Mouse (Mus musculus) neutrophil, adult 5-6 weeks (primary cell): Measurements from ENCODE around the gene Dld. TPM values are rescaled to one million over a fixed set of nuclear protein-coding genes. Genes with fewer than 3 reads are reported as not detected.

Source experiments
- ATAC-seq: fragments of 151-379, 151-347 bp; 2 replicates; pipeline ENCODE4 v1.8.0; 2017; ENCODE audit warnings: mild to moderate bottlenecking, moderate TSS enrichment; ENCODE audit not compliant: insufficient number of reproducible peaks, poor library complexity, low FRiP score, severe bottlenecking; ENCODE audit errors: extremely low read depth
- total RNA-seq: library from RNA; stranded (forward); fragments of 200-1000 nt; gene quantifications from 2 replicates; pipeline ENCODE4 v1.2.3, GENCODE M21; 2017

The Dld gene
- total RNA-seq, 1 experiment from 2014 or later = 87.2 TPM

DNA sequence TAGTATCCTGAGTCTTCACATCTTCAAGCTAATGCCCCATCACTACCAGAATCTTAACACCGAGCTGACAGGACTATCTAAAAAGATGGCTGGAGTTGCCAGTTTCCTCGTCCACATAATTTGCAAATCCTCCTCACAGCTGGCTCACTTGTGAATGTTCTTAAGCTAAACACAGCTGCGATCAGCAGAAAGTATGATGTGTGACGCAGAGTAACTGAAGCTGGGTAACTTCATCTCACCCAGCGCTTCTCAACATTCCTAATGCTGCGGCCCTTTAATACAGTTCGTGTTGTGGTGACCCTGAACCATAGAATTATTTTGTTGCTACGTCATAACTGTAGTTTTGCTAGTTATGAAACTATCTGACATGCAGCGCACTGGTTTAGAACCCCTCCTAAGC lies 24.1 kb downstream of the Dld start:
- ATAC-seq = no peak

GRCm38 (mm10) chr12:31323136-31323695 lies 28.0 kb downstream of the Dld start:
- no peak for ATAC-seq

DNA sequence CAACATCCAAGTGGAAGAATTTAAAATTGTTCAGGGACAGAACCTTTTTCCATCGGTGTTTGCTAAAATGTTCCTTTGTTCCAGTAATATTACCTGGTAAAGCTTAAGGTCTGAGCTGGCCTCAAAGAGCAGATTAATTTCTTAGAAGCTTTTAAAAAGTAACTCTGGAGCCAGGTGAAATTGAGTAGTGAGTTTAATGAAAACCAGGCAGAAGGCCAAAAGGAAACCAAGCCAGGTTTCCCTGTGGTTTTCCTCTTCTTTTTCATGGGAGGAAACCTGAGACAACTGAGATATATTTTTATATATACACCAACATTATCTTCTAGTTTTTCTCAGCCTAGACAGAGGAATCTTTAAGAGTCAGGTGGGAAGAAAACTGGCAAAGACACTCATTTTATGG lies 29.7 kb downstream of the Dld start:
- ATAC-seq = no peak

- no peak for ATAC-seq
Measured at GRCm38 (mm10) chr12:31320817-31321216, 30.4 kb downstream of the Dld start.

GRCm38 (mm10) chr12:31318409-31318963 lies 32.8 kb downstream of the Dld start:
- no peak for ATAC-seq

DNA sequence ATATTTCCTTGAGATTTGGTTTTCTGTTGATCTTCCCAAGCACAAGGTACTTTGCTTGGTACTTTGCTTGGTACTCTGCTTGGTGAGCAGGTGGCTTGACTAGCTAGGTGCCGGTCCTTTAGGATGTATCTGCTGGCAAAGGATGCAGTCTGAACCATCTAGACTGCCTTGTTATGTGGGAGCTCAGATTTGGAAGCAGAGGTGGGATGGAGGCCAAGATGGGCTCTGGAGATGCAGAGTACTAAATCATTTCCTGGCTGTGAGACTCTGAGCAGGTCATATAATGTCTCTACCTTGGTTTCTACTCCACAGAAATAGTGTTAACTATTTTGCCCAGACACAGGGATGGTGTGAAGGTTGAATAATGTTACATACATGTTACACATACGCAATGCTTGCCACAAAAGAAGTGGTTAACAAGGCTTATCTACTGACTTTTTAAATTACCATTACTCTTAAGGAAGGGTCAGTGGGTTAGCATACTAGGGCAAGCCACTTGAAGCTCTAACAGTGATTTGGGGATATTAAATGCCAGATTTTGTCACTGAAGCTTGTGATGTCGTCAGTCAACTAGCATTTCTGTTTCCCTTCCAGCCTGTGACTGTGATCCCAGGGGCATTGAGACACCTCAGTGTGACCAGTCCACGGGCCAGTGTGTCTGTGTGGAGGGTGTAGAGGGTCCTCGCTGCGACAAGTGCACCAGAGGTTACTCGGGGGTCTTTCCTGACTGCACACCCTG lies 33.4 kb downstream of the Dld start:
- ATAC-seq = no peak

- no peak for ATAC-seq
Measured at GRCm38 (mm10) chr12:31315961-31316360, 35.3 kb downstream of the Dld start.

- ATAC-seq = no peak
Measured at GRCm38 (mm10) chr12:31314310-31314709, 36.9 kb downstream of the Dld start.

DNA sequence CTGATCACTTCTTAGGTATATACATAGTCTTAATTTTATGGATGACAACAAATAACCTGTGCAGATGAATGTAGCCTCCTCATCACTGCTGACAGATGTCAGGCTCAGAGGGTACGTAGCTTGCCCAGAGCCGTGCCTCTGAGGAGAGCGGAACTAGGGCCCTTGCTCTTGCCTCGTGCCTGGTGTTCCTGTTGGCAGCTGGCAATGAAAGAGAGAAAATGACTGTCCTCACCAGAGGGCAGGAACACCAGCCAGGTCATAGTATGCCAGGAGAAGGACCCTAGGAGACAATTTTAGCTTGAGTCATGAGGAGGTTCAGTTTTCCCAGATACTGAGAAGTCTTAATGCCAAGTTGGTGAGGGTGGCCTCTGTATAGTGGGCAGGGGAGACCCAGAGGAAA lies 38.1 kb downstream of the Dld start:
- ATAC-seq = no peak

GRCm38 (mm10) chr12:31312281-31312680 lies 39.0 kb downstream of the Dld start:
- no peak for ATAC-seq

DNA sequence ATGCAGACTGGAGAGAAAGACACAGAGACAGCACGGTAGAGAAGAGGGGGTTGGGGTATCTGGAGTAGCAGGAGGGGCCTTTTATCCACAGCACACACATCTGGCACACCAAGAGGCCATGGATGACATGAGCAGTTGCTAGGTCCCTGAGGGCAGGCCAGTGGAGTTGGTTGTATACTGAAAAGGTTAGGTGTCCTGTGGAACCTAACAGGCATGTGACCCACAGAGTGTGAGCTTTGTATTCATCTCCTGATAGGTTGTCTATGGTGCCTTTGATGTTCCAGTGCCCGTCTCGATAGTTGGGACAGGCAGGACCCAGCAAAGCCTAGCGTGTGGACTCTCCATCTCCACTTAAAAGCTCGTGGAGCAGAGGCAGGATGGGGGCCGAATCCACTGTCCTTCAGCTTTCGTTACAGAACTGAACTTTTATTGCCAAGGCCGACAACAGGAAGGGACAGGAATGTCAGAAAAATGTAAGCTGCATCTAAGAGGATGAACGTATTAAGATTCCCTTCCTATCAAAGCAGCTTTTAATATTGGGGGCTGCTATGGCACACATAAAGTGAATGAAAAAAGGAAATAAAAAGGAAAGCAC lies 39.5 kb downstream of the Dld start:
- no peak for ATAC-seq

DNA sequence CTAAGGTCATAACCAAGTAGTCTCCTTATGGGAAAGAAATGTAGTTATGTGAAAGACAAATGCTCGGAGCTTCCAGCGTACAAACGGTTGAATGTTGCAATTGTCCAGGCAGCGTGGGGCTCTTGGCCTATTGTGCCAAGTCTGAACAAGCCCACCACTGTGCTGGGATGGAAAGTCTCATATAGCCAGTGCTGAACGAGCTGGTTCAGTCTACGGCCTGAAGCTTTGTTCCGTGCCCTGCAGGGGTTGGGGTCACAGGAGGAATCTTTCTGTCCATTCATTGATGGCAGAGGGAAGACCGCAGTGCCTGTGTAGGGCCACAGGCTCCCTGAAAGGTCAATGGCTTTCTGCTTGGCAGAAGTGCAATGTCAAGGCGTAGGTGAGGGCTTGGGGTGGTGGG lies 40.6 kb downstream of the Dld start:
- no peak for ATAC-seq

GRCm38 (mm10) chr12:31307756-31308155 lies 43.5 kb downstream of the Dld start:
- no peak for ATAC-seq

DNA sequence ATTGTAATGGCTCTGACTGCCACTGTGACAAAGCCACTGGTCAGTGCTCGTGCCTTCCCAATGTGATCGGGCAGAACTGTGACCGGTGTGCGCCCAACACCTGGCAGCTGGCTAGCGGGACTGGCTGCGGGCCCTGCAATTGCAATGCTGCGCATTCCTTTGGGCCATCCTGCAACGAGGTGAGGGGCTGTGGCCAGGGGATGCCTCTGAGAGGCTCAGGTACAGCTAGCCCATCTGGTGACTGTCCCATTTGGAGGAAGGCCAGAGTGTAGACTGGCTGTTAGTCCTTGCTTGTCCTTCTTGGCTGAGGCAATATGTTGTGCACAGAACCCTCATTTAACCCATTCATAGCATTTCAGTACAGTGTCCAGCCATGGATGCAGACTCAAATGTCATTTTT lies 44.2 kb downstream of the Dld start:
- no peak for ATAC-seq

DNA sequence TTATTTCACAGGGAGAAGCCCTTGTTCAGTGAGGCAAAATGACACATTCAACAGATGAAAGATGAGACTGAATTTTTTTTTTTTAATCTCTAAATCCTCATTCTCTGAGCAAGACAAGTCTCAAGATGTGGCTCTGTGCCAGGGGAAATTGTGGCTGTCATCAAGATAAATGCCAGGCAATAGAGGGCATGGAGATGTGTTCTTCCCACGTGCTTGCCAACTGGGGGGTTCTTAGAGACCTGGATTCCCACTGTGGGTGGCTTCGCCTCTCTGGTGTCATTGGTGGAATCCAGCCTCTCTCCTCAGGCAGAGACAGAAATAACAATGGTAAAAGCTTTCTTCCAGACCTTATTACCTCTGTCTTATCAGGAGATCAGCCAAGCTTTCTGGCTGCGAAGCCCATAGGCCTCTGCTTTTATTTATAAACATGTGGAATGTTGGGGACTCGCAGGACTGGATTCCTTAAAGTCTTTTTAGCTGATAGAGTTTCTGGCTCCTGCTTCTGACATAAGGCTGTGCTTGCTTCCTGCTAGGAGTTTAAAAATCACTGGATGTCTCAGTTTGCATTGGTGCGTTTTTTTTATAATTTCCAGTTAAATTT lies 45.1 kb downstream of the Dld start:
- no peak for ATAC-seq

- ATAC-seq = no peak
Measured at GRCm38 (mm10) chr12:31302766-31303511, 48.3 kb downstream of the Dld start.

DNA sequence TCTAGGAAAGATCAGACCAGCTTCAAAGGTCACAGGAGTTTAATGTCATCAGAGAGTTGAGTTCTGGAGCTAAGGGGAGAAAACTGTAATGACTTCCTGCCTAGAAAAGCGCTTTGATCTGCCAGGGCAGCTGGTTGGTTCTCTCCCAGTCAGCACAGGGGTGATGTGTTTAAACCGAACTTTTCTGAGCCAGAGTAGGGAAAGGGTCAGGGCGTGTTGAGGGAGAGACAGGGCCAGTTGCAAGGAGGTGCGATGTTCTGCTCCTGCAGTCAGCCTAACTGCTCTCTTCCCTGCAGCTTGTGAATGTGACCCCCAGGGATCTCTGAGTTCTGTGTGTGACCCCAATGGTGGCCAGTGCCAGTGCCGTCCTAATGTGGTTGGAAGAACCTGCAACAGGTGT lies 49.0 kb downstream of the Dld start:
- ATAC-seq = no peak

- ATAC-seq = no peak
Measured at GRCm38 (mm10) chr12:31300276-31300675, 51.0 kb downstream of the Dld start.

GRCm38 (mm10) chr12:31299676-31300197 lies 51.5 kb downstream of the Dld start:
- ATAC-seq = no peak
